Mouse (Mus musculus) thymus, postnatal 10 days (tissue): ENCODE data around the gene Arxes1.
"Not testable (repeated sequence)": the region's sequence is repeated elsewhere in the genome, so short reads cannot be mapped to it uniquely, and the experiment has no call there.

Source experiments
- DNase-seq, 2 experiments: peaks; one replicate each; pipeline ENCODE4 v3.0.0; 2021; ENCODE audit warnings: low spot score in 2 of 2

Gene Arxes1

GRCm38 (mm10) chrX:136032799-136033763, at the start of gene Arxes1:
TSS of gene Arxes1 (plus strand) at chrX:136033367.
- not testable (repeated sequence) for DNase-seq

GRCm38 (mm10) chrX:135984539-135985260, 48.5 kb upstream of the Arxes1 start:
- no peak for DNase-seq

DNA sequence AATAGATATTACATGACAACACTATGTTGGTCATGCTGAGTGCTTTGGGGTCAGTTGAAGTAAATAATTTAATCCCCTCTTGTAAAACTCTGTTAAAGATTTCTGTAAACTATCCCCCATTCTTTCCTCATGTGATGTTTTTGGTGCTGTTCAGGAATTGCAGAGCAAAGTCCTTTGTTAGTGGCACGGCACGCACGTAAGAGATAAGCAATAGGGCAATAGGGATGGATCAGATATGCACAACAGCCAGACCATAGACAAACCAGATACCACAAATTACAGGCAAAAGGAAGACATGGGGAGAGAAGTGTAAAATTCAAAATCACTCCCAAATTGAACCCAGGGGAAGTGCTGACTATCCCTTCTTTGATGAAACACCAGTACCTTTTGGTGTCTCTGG, 46.9 kb upstream of the Arxes1 start:
- no peak for DNase-seq

DNA sequence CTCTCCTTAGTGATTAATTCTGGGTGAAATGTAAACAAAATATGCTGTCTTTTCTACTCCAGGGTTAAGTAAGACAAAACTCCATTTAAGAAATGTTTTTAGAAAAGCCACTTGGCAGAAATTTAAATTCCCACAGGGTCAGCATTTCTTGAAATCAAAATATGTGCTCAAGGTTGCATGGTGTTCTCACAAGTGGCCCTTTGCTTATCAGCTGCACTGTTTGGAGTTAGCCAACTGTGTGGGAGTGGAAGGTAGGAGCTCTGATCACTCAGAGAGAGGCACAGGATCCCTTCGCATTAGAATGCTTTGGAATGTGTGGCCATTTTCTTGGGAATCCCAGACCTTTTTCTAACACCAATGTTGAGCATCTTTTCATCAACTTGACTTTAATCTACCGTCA, 42.5 kb upstream of the Arxes1 start:
- DNase-seq: no peak

- DNase-seq: not testable (repeated sequence)
Observed at GRCm38 (mm10) chrX:135993192-135993594, 40.0 kb upstream of the Arxes1 start.

- DNase-seq: peak in 1 of 2 experiments; percentile 2
Observed at GRCm38 (mm10) chrX:135993664-135994119, 39.5 kb upstream of the Arxes1 start, which contains the start of gene Arxes2. TSS of gene Arxes2 (plus strand) at chrX:135993824.

DNA sequence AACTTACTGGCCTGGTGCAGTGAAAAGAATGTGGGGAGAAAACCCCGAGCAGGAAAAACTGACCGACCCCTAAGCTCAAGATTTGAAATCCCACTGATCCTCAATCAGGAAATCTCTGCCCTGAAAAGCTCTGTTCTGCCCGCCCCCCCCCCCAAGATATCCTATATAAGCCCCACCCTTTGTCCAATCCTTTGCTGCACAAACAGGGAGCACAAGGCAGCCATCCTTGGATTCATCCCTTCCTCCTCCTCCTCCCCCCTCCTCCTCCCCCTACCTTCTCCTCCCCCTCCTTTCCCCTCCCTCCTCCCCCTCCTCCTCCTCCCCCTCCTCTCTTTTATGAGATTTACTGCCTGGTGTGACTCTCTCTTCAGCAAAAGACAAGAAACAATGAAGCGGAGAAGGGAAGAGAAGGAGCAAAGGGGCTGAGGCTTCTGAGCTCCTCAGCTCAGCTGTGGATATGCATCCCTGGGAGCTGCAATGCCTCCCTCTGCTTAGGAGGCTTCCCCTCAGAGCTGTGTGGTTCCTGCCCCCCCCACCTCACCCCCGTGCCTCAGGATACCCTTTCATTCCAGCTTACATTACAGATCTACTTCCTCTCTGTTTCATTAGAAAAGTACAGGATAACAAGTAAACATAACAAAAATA, 25.8 kb upstream of the Arxes1 start:
- DNase-seq: no peak

DNA sequence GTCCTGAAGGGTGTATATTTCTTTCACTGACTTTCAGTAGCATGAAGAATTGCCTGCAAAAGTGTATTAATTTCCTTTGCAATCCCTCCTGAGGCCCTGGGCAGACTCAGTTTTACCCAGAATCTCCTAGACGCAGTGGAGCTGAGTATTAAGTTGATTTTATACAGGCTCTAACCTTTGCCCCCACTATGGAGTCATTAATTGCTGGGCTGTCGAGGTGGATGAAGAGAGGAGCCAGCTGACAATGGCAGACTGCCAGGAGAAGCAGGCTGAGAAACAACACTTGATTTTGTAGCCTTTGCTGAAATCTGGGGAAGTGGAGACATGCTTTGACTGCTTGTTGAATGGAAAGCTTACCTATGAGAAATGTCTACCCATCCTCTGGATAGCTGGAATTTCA, 18.8 kb upstream of the Arxes1 start:
- DNase-seq: no peak

DNA sequence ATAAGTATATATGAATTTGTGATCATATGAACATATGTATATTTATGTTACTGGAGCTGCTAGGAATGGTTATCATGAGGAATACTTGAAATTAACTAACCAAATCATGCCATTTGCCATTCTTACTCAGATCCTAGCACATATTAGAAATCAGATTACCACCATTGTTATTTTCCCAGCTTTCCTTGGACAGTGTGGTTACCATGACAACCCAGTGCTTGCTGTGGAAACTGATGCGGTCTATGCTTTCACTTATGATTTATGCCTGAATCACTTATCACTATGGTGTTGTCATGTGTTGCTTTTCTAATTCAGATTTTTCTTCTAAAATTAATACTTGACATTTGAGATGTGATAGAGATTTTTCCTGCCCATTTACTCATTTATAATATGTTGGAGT, 2.8 kb upstream of the Arxes1 start:
- DNase-seq: no peak

DNA sequence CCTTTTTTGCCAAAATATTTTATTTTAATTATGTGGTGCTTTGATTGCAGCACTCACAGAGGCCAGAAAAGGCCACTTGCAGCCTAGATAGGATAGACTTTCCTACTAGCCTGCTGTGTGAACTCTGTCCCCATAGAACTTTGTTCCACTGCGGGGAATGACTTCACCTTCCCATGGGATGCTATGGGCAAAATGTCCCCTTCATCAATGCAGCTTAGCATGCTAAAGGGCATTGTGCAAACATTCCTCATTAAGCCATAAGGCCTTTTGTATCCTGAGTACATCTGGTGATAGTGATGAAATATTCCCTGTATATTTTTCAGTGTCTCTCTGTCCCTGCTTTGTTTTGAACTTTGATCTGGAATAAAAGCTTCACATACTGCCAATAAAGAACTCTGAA, 10.6 kb downstream of the Arxes1 start:
- DNase-seq: no peak

- peak in 1 of 2 experiments; percentile 40 for DNase-seq
Observed at GRCm38 (mm10) chrX:136047528-136047927, 14.4 kb downstream of the Arxes1 start.

- no peak for DNase-seq
Observed at GRCm38 (mm10) chrX:136051219-136051618, 18.1 kb downstream of the Arxes1 start.

- DNase-seq: no peak
Observed at GRCm38 (mm10) chrX:136060698-136061097, 27.5 kb downstream of the Arxes1 start.

- peak in 1 of 2 experiments; percentile 3 for DNase-seq
Observed at GRCm38 (mm10) chrX:136067201-136067991, 34.2 kb downstream of the Arxes1 start.

DNA sequence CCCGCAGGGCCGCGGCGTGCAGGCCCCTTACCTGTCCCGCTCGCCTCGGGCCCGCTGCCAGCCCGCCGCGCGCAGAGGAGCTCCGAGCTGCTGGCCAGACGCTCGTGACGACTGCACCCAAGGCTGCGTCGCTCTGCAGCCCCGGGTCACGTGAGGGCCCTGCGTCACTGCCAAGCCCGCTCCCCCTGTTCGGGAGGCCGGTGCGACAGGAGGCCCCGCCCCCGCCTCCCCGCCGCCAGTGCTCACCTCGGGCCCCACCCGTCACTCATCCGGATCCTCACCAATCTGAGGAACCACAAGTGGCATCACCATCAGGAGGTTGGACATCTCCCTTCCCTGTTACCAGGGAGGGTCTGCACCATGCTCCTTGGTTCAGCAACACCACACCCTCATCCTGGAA, 34.9 kb downstream of the Arxes1 start, which contains the start of gene Bex2:
Gene Bex2 (minus strand): TSS at position 217 of the 400 bp plus-strand sequence.
- DNase-seq: peak in 1 of 2 experiments; percentile 3
